ENCODE assay signal across 16 mouse cellular contexts in the genomic region with DNA sequence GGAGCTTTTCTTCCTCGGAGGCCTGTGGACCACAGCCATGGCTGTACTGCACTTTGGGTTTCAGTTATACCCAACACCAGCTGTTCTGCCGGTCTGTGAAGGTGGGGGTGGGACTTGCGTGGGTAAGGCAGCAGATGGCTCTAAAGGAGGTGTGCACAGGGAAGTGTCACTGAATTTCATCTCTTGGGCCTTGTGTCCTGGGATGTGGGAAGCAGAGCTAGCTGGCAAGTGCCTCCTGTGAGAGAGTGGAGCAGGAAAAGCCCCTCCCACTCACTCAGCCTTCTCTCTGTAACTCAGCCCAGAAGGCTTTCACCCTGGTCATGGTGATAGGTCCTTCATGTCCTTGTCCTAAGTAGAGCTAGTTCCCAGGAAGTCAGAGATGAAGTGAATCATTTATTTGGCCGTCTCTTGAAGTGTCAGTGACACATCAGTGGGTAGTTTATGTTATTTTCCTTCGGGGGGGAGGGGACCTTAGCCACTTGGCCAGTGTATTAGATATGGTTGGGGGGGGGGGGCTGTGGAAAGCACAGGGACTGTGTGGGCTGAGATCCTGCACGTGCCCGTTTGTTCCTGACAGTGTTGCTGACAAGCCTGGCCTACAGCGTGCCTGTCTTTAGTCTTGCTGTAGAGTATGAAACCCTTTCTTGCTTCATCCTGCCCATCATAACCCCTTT. TPM values are rescaled to one million over a fixed set of nuclear protein-coding genes. Genes with fewer than 3 reads are reported as not detected.
DNase-seq lines count a peak whose midpoint lies in the region; ATAC-seq and TF ChIP-seq lines count a peak whose summit lies in the region.
"Had no signal": no experiment of that assay in that cellular context is flagged by ENCODE, and none has a peak within 500 bp of the region (broad histone marks: within the 10 kb centered on the region; RNA-seq: fewer than 3 reads in every experiment).

No protein-coding gene starts in this region.

- H3K4me2 ChIP-seq in kidney, embryonic 14.5 days (replicated peaks; ENCODE audit: low read depth, low read length) = no peak overlapping the region
- H3K4me2 ChIP-seq: hindbrain, embryonic 14.5 days; midbrain, embryonic 15.5 days had no signal

- intact Hi-C loops in left cerebral cortex, postnatal 25 days (cut with DNase I) = loop anchor here (1.0 kb wide), 1 partner anchor 14 kb away; no protein-coding TSS in a partner anchor

- no peak overlapping the region for H3K9ac ChIP-seq in kidney, embryonic 14.5 days (ENCODE audit: low read depth, low read length)
- H3K9ac ChIP-seq: hindbrain, embryonic 14.5 days; liver, embryonic 14.5 days; midbrain, embryonic 15.5 days had no signal

- 92% methylated on average over 8 of the region's 8 CpGs for WGBS in kidney, embryonic 14.5 days
- 90% methylated on average over 8 of the region's 8 CpGs for WGBS in kidney, adult 2 months

- no peaks in the 10 kb centered on the region for H3K27me3 ChIP-seq in kidney, embryonic 14.5 days (ENCODE audit: control insufficient read depth, insufficient read depth, low read length)
- no peaks in the 10 kb centered on the region for H3K27me3 ChIP-seq in kidney, adult 2 months (replicated peaks; ENCODE audit: control insufficient read depth, insufficient read depth, low read length)
- H3K27me3 ChIP-seq: midbrain, embryonic 15.5 days had no signal

- DNase-seq in layer of hippocampus, adult 18-20 months (ENCODE audit: low spot score in 2 of 2) = peak; percentile 56 to 81
- DNase-seq in layer of hippocampus, adult 9-10 months (ENCODE audit: low spot score) = no peak
- peak; percentile 42 for DNase-seq in adrenal gland, postnatal 10 days
- DNase-seq in brain, adult 2 months (ENCODE audit: low read depth, low spot score) = peak; percentile 91
- peak; percentile 66 to 95 for DNase-seq in left cerebral cortex, postnatal 25 days (ENCODE audit: low spot score in 2 of 2)
- no peak for DNase-seq in kidney, adult 2 months
- DNase-seq in spleen, postnatal 36 days (ENCODE audit: low spot score in 2 of 2) = no peak
- DNase-seq: cerebellum, adult 9-10 months; embryo, embryonic 11 days; gastrocnemius, postnatal 36 days; thymus, adult 2 months had no signal

- TF ChIP-seq CTCF in kidney, adult 2 months (conservative IDR thresholded peaks at IDR 0.05; ENCODE audit: insufficient read depth, insufficient read length, low read depth, low read length) = no peak

- TF ChIP-seq POLR2A in kidney, adult 2 months (IDR thresholded peaks at IDR 0.05; ENCODE audit: low read depth, low read length) = no peak

- no peak for ATAC-seq in kidney, embryonic 14.5 days (ENCODE audit: low FRiP score, low TSS enrichment)
- ATAC-seq: intestine, postnatal 0 days; midbrain, embryonic 15.5 days had no signal

- H3K9me3 ChIP-seq in kidney, embryonic 14.5 days (ENCODE audit: control insufficient read depth, low read length) = no peaks in the 10 kb centered on the region
- H3K9me3 ChIP-seq: midbrain, embryonic 15.5 days had no signal

- H3K27ac ChIP-seq in kidney, embryonic 14.5 days (ENCODE audit: low read depth, low read length) = no peak overlapping the region
- no peak overlapping the region for H3K27ac ChIP-seq in kidney, adult 2 months (ENCODE audit: insufficient read depth, low read depth, low read length)
- H3K27ac ChIP-seq: hindbrain, embryonic 14.5 days; liver, embryonic 14.5 days; midbrain, embryonic 15.5 days had no signal

- H3K4me3 ChIP-seq in kidney, embryonic 14.5 days (ENCODE audit: low read length) = no peak overlapping the region
- no peak overlapping the region for H3K4me3 ChIP-seq in kidney, adult 2 months (ENCODE audit: insufficient read depth, low read depth, low read length)
- H3K4me3 ChIP-seq: midbrain, embryonic 15.5 days had no signal

- H3K4me1 ChIP-seq in kidney, embryonic 14.5 days (ENCODE audit: control insufficient read depth, insufficient read depth, low read length) = no peaks in the 10 kb centered on the region
- H3K4me1 ChIP-seq in kidney, adult 2 months (ENCODE audit: control insufficient read depth, insufficient read depth, low read length) = peaks cover 5% of the 10 kb centered on the region; the same call in 1 of the 2 replicates
- H3K4me1 ChIP-seq: midbrain, embryonic 15.5 days had no signal

- H3K36me3 ChIP-seq in kidney, embryonic 14.5 days (ENCODE audit: control insufficient read depth, insufficient read depth, low read length) = peaks cover 77% of the 10 kb centered on the region
- peaks cover 7% of the 10 kb centered on the region for H3K36me3 ChIP-seq in kidney, adult 2 months (ENCODE audit: control insufficient read depth, insufficient read depth, low read length)

RNA-seq across cellular contexts. Expression of gene Sntb2, which starts 15.7 kb away (rescaled TPM):
- 10 to 100 TPM; 22.6 to 26.3 TPM for total RNA-seq in layer of hippocampus, adult 18-20 months (2021)
- total RNA-seq in adrenal gland, postnatal 10 days (2021) = 10 to 100 TPM; 23.5 to 30.0 TPM
- 10 to 100 TPM; 12.5 to 16.8 TPM for total RNA-seq in left cerebral cortex, postnatal 25 days (2021)
- 18.7 and 19.4 TPM in 2 replicates for polyA plus RNA-seq in kidney, embryonic 14.5 days (2014; fragmentation: Nextera tagmentation; extraction: Ambion mirVana)
- polyA plus RNA-seq in kidney, adult 2 months (2012; rRNA removed) = 9.4 and 10.4 TPM in 2 replicates

RNA-seq across cellular contexts. Expression of gene Utp4, which starts 26.4 kb away (rescaled TPM):
- 10 to 100 TPM; 43.3 to 45.1 TPM for total RNA-seq in layer of hippocampus, adult 18-20 months (2021)
- total RNA-seq in adrenal gland, postnatal 10 days (2021) = 10 to 100 TPM; 36.2 to 40.8 TPM
- 10 to 100 TPM; 33.2 to 33.6 TPM for total RNA-seq in left cerebral cortex, postnatal 25 days (2021)
- 72.7 and 92.6 TPM in 2 replicates for polyA plus RNA-seq in kidney, embryonic 14.5 days (2014; fragmentation: Nextera tagmentation; extraction: Ambion mirVana)
- 24.1 and 24.5 TPM in 2 replicates for polyA plus RNA-seq in kidney, adult 2 months (2012; rRNA removed)

RNA-seq across cellular contexts. Expression of gene Has3, which starts 49.8 kb away (rescaled TPM):
- 1 to 10 TPM; 1.7 TPM for total RNA-seq in layer of hippocampus, adult 18-20 months (2021)
- total RNA-seq in adrenal gland, postnatal 10 days (2021) = 1 to 10 TPM in 1 of 2 experiments, under 1 TPM in 1; 0.96 to 2.2 TPM
- 1 to 10 TPM; 2.2 to 2.4 TPM for total RNA-seq in left cerebral cortex, postnatal 25 days (2021)
- polyA plus RNA-seq in kidney, embryonic 14.5 days (2014; fragmentation: Nextera tagmentation; extraction: Ambion mirVana) = 1.2 and 1.3 TPM in 2 replicates
- 0.72 and 0.98 TPM in 2 replicates for polyA plus RNA-seq in kidney, adult 2 months (2012; rRNA removed)

Comparison
In these comparisons a context has a peak if more than half of its experiments do, and no peak if none do; other contexts are left out.
1. DNase-seq: peak in layer of hippocampus, adult 18-20 months (2 of 2), adrenal gland, postnatal 10 days (single experiment), brain, adult 2 months (single experiment) and left cerebral cortex, postnatal 25 days (2 of 2); none in layer of hippocampus, adult 9-10 months (single experiment), kidney, adult 2 months (single experiment) and spleen, postnatal 36 days (0 of 2).